Mouse (Mus musculus) stomach, postnatal 0 days (tissue): ENCODE measurements at regions not wholly inside any gene's neighbourhood (a gene's known extent, or its start where the extent isn't known, plus 50 kb on each side); places are given as distances from the start of the nearest gene placed in this dataset.

Experiments
- ATAC-seq: fragments of 200-750 bp; cut with Nextera tagmentation; 2 replicates; pipeline ENCODE4 v1.8.0; 2017; ENCODE audit not compliant: low FRiP score, low TSS enrichment
- DNase-seq: peaks from one replicate; pipeline ENCODE4 v3.0.0-alpha.2; 2016; ENCODE audit warnings: low spot score
- H3K27ac ChIP-seq: fragments of 300-500 bp; sonication (generic); replicated peaks from 2 replicates; pipeline ENCODE4 v1.5.1; 2014; ENCODE audit warnings: mild to moderate bottlenecking, control low read depth
- H3K27me3 ChIP-seq: fragments of 300-500 bp; sonication (generic); 2 replicates; pipeline ENCODE4 v1.6.1; 2014; ENCODE audit warnings: low read length; ENCODE audit not compliant: control insufficient read depth, insufficient read depth
- H3K36me3 ChIP-seq: fragments of 300-500 bp; sonication (generic); 2 replicates; pipeline ENCODE4 v1.6.1; 2014; ENCODE audit warnings: low read length, mixed read lengths; ENCODE audit not compliant: control insufficient read depth, insufficient read depth
- H3K4me1 ChIP-seq: fragments of 300-500 bp; sonication (generic); replicated peaks from 2 replicates; pipeline ENCODE4 v1.6.1; 2014; ENCODE audit warnings: antibody characterized with exemption; ENCODE audit not compliant: control insufficient read depth, insufficient read depth
- H3K4me2 ChIP-seq: fragments of 300-500 bp; sonication (generic); replicated peaks from 2 replicates; pipeline ENCODE4 v1.6.1; 2014; ENCODE audit warnings: low read depth, mild to moderate bottlenecking, control low read depth, moderate library complexity
- H3K4me3 ChIP-seq: fragments of 300-500 bp; sonication (generic); 2 replicates; pipeline ENCODE4 v1.5.1; 2014; ENCODE audit warnings: low read depth, low read length, control low read depth
- H3K9ac ChIP-seq: fragments of 300-500 bp; sonication (generic); 2 replicates; pipeline ENCODE4 v1.6.1; 2014; ENCODE audit warnings: mild to moderate bottlenecking, low read length, control low read depth, mixed read lengths
- H3K9me3 ChIP-seq: fragments of 300-500 bp; sonication (generic); 2 replicates; pipeline ENCODE4 v1.6.1; 2016; ENCODE audit warnings: low read length; ENCODE audit not compliant: control insufficient read depth
- CTCF ChIP-seq: IDR thresholded peaks from 2 replicates; pipeline ENCODE4 v1.5.1; 2016; ENCODE audit warnings: antibody characterized with exemption, low read depth, mild to moderate bottlenecking, moderate library complexity
- EP300 ChIP-seq: optimal IDR thresholded peaks from 2 replicates; pipeline ENCODE3; 2016; ENCODE audit warnings: antibody characterized with exemption
- WGBS: fragments of 180-500 bp; shearing (Covaris S2); extraction: QIAGEN DNeasy Blood & Tissue Kit; methylation state at CpG from one replicate; pipeline ENCODE4 v1.1.7; 2014; 5-methylcytosine and 5-hydroxymethylcytosine counted together

DNA sequence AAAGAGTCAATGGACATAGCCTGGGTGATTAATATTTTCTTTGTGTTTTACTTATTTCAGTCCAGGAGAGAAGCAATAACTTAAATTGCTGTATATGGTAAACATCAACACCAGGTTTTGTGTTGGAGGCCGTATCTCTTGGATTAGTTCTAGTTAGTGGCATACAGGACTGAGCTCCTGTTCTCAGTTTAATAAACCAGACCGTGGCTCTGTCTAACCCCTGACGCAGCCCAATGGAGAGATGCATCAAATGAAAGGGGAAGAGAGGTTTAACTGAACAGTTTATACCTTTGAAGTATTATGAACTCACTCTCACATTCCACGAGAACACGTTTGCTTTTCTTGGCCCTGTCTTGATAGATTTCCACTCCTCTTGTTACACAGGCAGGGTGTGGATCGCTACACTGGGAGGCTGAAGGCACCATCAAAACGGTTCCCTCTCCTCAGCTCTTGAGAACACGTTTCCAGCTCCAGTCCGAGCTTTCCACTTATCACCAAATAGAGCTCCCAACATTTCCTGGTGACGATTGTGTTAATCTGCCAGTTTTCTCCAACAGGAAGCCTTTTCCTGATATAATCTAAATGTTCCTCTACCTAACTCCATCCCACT is 54.0 kb upstream of the Cerkl start:
- Histone ChIP-seq H3K4me3 (no peak overlapping the region), H3K9me3 (no peaks in the 10 kb centered on the region), H3K27me3 (no peaks in the 10 kb centered on the region), H3K27ac (no peak overlapping the region), H3K4me1 (no peaks in the 10 kb centered on the region), H3K4me2 (no peak overlapping the region), H3K36me3 (no peaks in the 10 kb centered on the region), H3K9ac (no peak overlapping the region)
- ATAC-seq, result peak; percentile 8; the same call in 1 of the 2 replicates
- TF ChIP-seq EP300 (no peak), CTCF (no peak)
- no peak for DNase-seq
- 47% methylated on average over 10 of the region's 10 CpGs for WGBS

- no peaks in the 10 kb centered on the region for H3K27me3 ChIP-seq
- no peaks in the 10 kb centered on the region for H3K9me3 ChIP-seq
- H3K9ac ChIP-seq, result no peak overlapping the region
- H3K4me2 ChIP-seq, result no peak overlapping the region
- H3K36me3 ChIP-seq, result no peaks in the 10 kb centered on the region
- WGBS, result 51% methylated on average over 6 of the region's 6 CpGs
- TF ChIP-seq CTCF (no peak), EP300 (no peak)
- no peak overlapping the region for H3K4me3 ChIP-seq
- no peak overlapping the region for H3K27ac ChIP-seq
- H3K4me1 ChIP-seq, result no peaks in the 10 kb centered on the region
- ATAC-seq, result peak; percentile 57
- DNase-seq, result no peak
Measured at GRCm38 (mm10) chr2:79511108-79511507, 54.5 kb upstream of the Cerkl start.

DNA sequence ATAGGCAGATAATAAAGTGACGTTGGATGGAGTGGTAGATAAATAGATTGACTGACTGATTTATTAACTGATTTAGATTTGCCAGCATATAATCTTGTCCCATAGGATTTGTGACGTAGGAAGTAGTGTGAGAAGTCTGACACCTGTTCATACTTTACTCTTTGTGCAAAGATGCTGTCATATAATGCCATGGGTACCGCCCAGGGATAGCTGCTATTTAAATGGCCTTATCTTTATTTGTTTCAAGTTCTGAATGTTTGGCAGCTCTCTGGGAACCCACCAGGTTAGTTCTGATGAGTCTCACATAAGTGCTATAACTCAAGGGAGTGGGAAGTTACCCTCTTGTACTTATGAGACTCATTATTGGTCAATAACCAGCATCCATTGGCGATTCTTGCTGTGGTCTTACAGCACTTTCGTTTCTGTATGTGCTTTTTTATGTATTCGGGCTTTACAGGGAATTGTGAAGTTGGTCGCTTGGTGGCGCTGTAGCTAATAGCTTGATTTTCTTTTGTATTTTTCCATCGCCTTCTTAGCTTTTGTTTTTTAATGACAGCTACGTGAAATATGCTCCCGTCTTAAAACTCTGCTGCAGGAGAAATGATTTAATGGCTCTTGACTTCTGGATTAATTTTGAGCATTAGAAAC is 55.2 kb upstream of the Cerkl start:
- H3K27me3 ChIP-seq, result no peaks in the 10 kb centered on the region
- H3K27ac ChIP-seq, result no peak overlapping the region
- peak overlapping the region; percentile 42 for H3K4me2 ChIP-seq
- 18% methylated on average over 11 of the region's 11 CpGs for WGBS
- no peaks in the 10 kb centered on the region for H3K9me3 ChIP-seq
- ATAC-seq (peak; percentile 64; the same call in 1 of the 2 replicates), DNase-seq (peak; percentile 83)
- no peak overlapping the region for H3K4me3 ChIP-seq
- no peaks in the 10 kb centered on the region for H3K36me3 ChIP-seq
- no peak overlapping the region for H3K9ac ChIP-seq
- no peaks in the 10 kb centered on the region for H3K4me1 ChIP-seq
- TF ChIP-seq EP300, result no peak
- peak; percentile 88 for TF ChIP-seq CTCF

- Histone ChIP-seq H3K9ac (no peak overlapping the region), H3K4me1 (no peaks in the 10 kb centered on the region), H3K27me3 (no peaks in the 10 kb centered on the region), H3K4me3 (no peak overlapping the region), H3K4me2 (peak overlapping the region; percentile 42), H3K36me3 (no peaks in the 10 kb centered on the region), H3K9me3 (no peaks in the 10 kb centered on the region), H3K27ac (no peak overlapping the region)
- 46% methylated on average over 2 of the region's 2 CpGs for WGBS
- DNase-seq (no peak), ATAC-seq (peak; percentile 54; the same call in 1 of the 2 replicates)
- TF ChIP-seq EP300, result no peak
Measured at GRCm38 (mm10) chr2:79512374-79512773, 55.8 kb upstream of the Cerkl start.

DNA sequence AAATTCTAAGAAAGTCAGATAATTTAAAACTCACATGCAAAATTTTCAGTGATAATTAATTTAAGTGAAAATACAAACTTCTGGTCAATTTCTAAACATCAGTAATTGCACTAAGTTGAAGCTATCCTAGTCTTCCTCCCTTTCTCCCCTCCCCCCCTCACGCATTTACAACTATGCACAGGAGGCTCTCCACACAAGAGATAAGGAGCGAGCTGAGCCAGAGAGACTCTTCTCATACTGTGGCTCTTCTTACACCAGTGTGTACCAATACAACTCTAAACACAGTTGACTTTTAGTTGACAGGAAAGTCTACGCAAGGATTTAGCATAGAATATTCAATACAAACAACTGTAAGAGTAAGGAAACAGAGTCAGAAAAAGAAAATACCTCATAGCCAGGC is 57.1 kb upstream of the Cerkl start:
- Histone ChIP-seq H3K4me2 (no peak overlapping the region), H3K9me3 (no peaks in the 10 kb centered on the region), H3K27me3 (no peaks in the 10 kb centered on the region), H3K9ac (no peak overlapping the region), H3K36me3 (no peaks in the 10 kb centered on the region), H3K4me1 (no peaks in the 10 kb centered on the region), H3K27ac (no peak overlapping the region), H3K4me3 (no peak overlapping the region)
- ATAC-seq (no peak), DNase-seq (no peak)
- TF ChIP-seq EP300, result no peak
- no peak for TF ChIP-seq CTCF
- WGBS, result 82% methylated on average over 3 of the region's 3 CpGs

DNA sequence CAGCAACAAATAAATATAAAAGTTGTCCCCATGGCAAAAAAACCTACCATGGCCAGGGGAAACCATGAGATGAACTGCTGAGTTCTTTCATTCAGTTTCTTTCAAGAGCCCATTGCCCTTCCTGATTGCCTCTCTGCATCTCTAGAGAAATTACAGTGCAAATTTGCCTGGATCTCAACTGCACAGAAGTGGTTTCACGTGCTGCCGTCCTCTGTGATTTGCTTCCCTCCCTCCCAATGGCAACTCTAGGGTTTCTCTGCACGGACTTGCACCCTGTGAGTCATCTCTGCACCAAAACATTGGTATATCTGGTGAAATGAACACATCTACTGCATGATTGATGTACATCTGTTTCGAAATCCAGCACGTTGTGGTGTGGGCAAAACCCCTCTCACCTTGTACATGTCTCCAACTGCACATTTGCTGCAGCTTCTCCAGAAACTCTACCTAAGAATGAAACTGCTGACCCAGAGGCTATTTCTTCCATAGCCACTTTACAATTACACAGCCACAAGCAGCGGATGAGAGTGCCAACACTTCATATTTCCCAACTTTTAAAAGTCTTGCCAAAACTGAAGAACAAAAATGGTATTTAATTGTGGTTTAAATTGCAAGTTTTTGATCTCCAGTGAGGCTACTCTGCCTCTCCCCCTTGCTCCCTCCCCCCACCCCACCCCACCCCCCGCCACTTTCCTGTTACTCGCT is 61.6 kb upstream of the Cerkl start:
- Histone ChIP-seq H3K36me3 (no peaks in the 10 kb centered on the region), H3K4me1 (no peaks in the 10 kb centered on the region), H3K27ac (0 out of 2 replicates have a peak overlapping the region, but pooled peaks have one; percentile 4), H3K9ac (no peak overlapping the region), H3K4me2 (no peak overlapping the region), H3K9me3 (no peaks in the 10 kb centered on the region), H3K4me3 (no peak overlapping the region), H3K27me3 (no peaks in the 10 kb centered on the region)
- ATAC-seq (no peak), DNase-seq (no peak)
- TF ChIP-seq EP300 (no peak), CTCF (no peak)
- WGBS, result 70% methylated on average over 8 of the region's 8 CpGs
